Mouse (Mus musculus) E14TG2a.4 (cell line): Measurements from ENCODE around the gene Gpc6.

Source experiments
- H3K27me3 ChIP-seq: 2 replicates; pipeline ENCODE4 v1.6.1; 2014; ENCODE audit warnings: low read length, control low read depth; ENCODE audit not compliant: insufficient read depth
- H3K36me3 ChIP-seq: 2 replicates; pipeline ENCODE4 v1.6.1; 2014; ENCODE audit warnings: low read length, control low read depth; ENCODE audit not compliant: insufficient read depth
- H3K4me1 ChIP-seq: replicated peaks from 2 replicates; pipeline ENCODE4 v1.6.1; 2014; ENCODE audit warnings: low read depth, low read length, control low read depth
- H3K4me3 ChIP-seq: replicated peaks from 2 replicates; pipeline ENCODE4 v1.5.1; 2014; ENCODE audit warnings: mild to moderate bottlenecking, low read length
- H3K9me3 ChIP-seq: 2 replicates; pipeline ENCODE4 v1.6.1; 2014; ENCODE audit warnings: low read length, control low read depth
- CTCF ChIP-seq: conservative IDR thresholded peaks from 2 replicates; pipeline ENCODE4 v1.5.1; 2014; ENCODE audit warnings: low read length
- NANOG ChIP-seq: IDR thresholded peaks from 2 replicates; pipeline ENCODE4 v1.6.1; 2014; ENCODE audit warnings: borderline replicate concordance, low read length, mixed read lengths
- POU5F1 ChIP-seq: IDR thresholded peaks from 2 replicates; pipeline ENCODE4 v1.6.1; 2014; ENCODE audit warnings: low read length, borderline replicate concordance

Gene Gpc6

GRCm38 (mm10) chr14:116926404-116927171 is 1.5 kb downstream of the Gpc6 start:
- H3K4me1 ChIP-seq = peaks cover 14% of the 10 kb centered on the region
- H3K36me3 ChIP-seq = no peaks in the 10 kb centered on the region
- H3K4me3 ChIP-seq = peak overlapping the region; percentile 85
- peaks cover 5% of the 10 kb centered on the region for H3K9me3 ChIP-seq
- TF ChIP-seq CTCF = no peak
- TF ChIP-seq NANOG = no peak
- TF ChIP-seq POU5F1 = no peak
- peaks cover 47% of the 10 kb centered on the region for H3K27me3 ChIP-seq

- TF ChIP-seq CTCF = no peak
- no peak for TF ChIP-seq POU5F1
- no peak for TF ChIP-seq NANOG
- H3K27me3 ChIP-seq = peaks cover 47% of the 10 kb centered on the region
- peak overlapping the region; percentile 85 for H3K4me3 ChIP-seq
- no peaks in the 10 kb centered on the region for H3K36me3 ChIP-seq
- H3K9me3 ChIP-seq = peaks cover 5% of the 10 kb centered on the region
- peaks cover 14% of the 10 kb centered on the region for H3K4me1 ChIP-seq
Measured at GRCm38 (mm10) chr14:116927341-116928315, 2.5 kb downstream of the Gpc6 start.

GRCm38 (mm10) chr14:116928395-116928794 is 3.3 kb downstream of the Gpc6 start:
- peaks cover 43% of the 10 kb centered on the region for H3K27me3 ChIP-seq
- H3K9me3 ChIP-seq = peaks cover 5% of the 10 kb centered on the region
- peaks cover 18% of the 10 kb centered on the region for H3K4me1 ChIP-seq
- no peak overlapping the region for H3K4me3 ChIP-seq
- H3K36me3 ChIP-seq = no peaks in the 10 kb centered on the region
- TF ChIP-seq NANOG = no peak
- TF ChIP-seq CTCF = no peak
- no peak for TF ChIP-seq POU5F1

- TF ChIP-seq CTCF (no peak), POU5F1 (no peak), NANOG (no peak)
- no peak overlapping the region for H3K4me3 ChIP-seq
- H3K27me3 ChIP-seq = peaks cover 38% of the 10 kb centered on the region
- H3K36me3 ChIP-seq = no peaks in the 10 kb centered on the region
- H3K4me1 ChIP-seq = peaks cover 22% of the 10 kb centered on the region
- H3K9me3 ChIP-seq = peaks cover 5% of the 10 kb centered on the region
Measured at GRCm38 (mm10) chr14:116928796-116929529, 3.8 kb downstream of the Gpc6 start.

- Histone ChIP-seq H3K36me3 (no peaks in the 10 kb centered on the region), H3K4me1 (peaks cover 13% of the 10 kb centered on the region), H3K4me3 (no peak overlapping the region), H3K9me3 (peaks cover 5% of the 10 kb centered on the region), H3K27me3 (peaks cover 4% of the 10 kb centered on the region; the same call in 1 of the 2 replicates)
- TF ChIP-seq CTCF (no peak), NANOG (no peak), POU5F1 (no peak)
Measured at GRCm38 (mm10) chr14:116933825-116934224, 8.7 kb downstream of the Gpc6 start.

- Histone ChIP-seq H3K27me3 (no peaks in the 10 kb centered on the region), H3K4me3 (no peak overlapping the region), H3K36me3 (no peaks in the 10 kb centered on the region), H3K9me3 (no peaks in the 10 kb centered on the region), H3K4me1 (peaks cover 11% of the 10 kb centered on the region)
- TF ChIP-seq CTCF = no peak
- no peak for TF ChIP-seq POU5F1
- no peak for TF ChIP-seq NANOG
Measured at GRCm38 (mm10) chr14:116937910-116938560, 12.9 kb downstream of the Gpc6 start.

- TF ChIP-seq NANOG (no peak), CTCF (no peak), POU5F1 (no peak)
- H3K4me1 ChIP-seq = peaks cover 8% of the 10 kb centered on the region
- H3K9me3 ChIP-seq = no peaks in the 10 kb centered on the region
- H3K27me3 ChIP-seq = no peaks in the 10 kb centered on the region
- H3K36me3 ChIP-seq = no peaks in the 10 kb centered on the region
- no peak overlapping the region for H3K4me3 ChIP-seq
Measured at GRCm38 (mm10) chr14:116938735-116939134, 13.6 kb downstream of the Gpc6 start.
